Mouse (Mus musculus) embryonic fibroblast, embryonic 13.5 days (primary cell): ENCODE data around the gene Auts2.

Source experiments
- CTCF ChIP-seq: IDR thresholded peaks from 2 replicates; pipeline ENCODE4 v1.5.1; 2011; ENCODE audit warnings: mild to moderate bottlenecking, control low read depth, low read length, moderate library complexity, borderline replicate concordance; ENCODE audit not compliant: insufficient read depth
- POLR2A ChIP-seq: IDR thresholded peaks from 2 replicates; pipeline ENCODE4 v1.6.1; 2011; ENCODE audit warnings: low read depth, mild to moderate bottlenecking, control low read depth, low read length, moderate library complexity

GRCm38 (mm10) chr5:132517879-132518278, 25.3 kb downstream of the Auts2 start:
- TF ChIP-seq POLR2A (no peak), CTCF (no peak)
